Mouse (Mus musculus) ovary, postnatal 36 days (tissue): ENCODE measurements at regions not wholly inside any gene's neighbourhood (a gene's known extent, or its start where the extent isn't known, plus 50 kb on each side); places are given as distances from the start of the nearest gene placed in this dataset.

Experiments
- DNase-seq: peaks from one replicate; pipeline ENCODE4 v3.0.0; 2022; ENCODE audit warnings: low spot score, mixed read lengths

- DNase-seq = no peak
Measured at GRCm38 (mm10) chr17:44419405-44419729, 231.0 kb downstream of the Clic5 start.

GRCm38 (mm10) chr17:44420098-44421070 lies 232.0 kb downstream of the Clic5 start:
- DNase-seq = no peak

- no peak for DNase-seq
Measured at GRCm38 (mm10) chr17:44422161-44422560, 233.8 kb downstream of the Clic5 start.

- no peak for DNase-seq
Measured at GRCm38 (mm10) chr17:44422865-44423264, 234.5 kb downstream of the Clic5 start.

GRCm38 (mm10) chr17:44423471-44423985 lies 235.1 kb downstream of the Clic5 start:
- no peak for DNase-seq

GRCm38 (mm10) chr17:44432524-44433295 lies 244.3 kb downstream of the Clic5 start:
- DNase-seq = no peak

GRCm38 (mm10) chr17:44433296-44433653 lies 244.9 kb downstream of the Clic5 start:
- no peak for DNase-seq

GRCm38 (mm10) chr17:44436536-44437043 lies 248.2 kb downstream of the Clic5 start:
- DNase-seq = no peak

GRCm38 (mm10) chr17:44438526-44438925 lies 250.1 kb downstream of the Clic5 start:
- DNase-seq = no peak

GRCm38 (mm10) chr17:44443460-44443859 lies 255.1 kb downstream of the Clic5 start:
- DNase-seq = no peak

GRCm38 (mm10) chr17:44445361-44445760 lies 257.0 kb downstream of the Clic5 start:
- DNase-seq = no peak
